Comparison of ENCODE assay signal across 13 mouse cellular contexts in genomic region chr12:100260151-100260550, GRCm38 (mm10).
"Had no signal": no experiment of that assay in that cellular context is flagged by ENCODE, and none has a peak within 500 bp of the region (broad histone marks: within the 10 kb centered on the region; RNA-seq: fewer than 3 reads in every experiment).

No protein-coding gene starts in this region.

- H3K36me3 ChIP-seq: limb, embryonic 10.5 days; liver, embryonic 15.5 days; midbrain, embryonic 12.5 days; stomach, embryonic 15.5 days had no signal

- H3K4me3 ChIP-seq: limb, embryonic 10.5 days; liver, embryonic 15.5 days; megakaryocyte, embryonic 14.5 days; midbrain, embryonic 12.5 days; stomach, embryonic 15.5 days had no signal

- DNase-seq: kidney, postnatal 14 days; lung, adult 2 months; lung, postnatal 10 days; right cerebral cortex, postnatal 14 days; thymus, postnatal 36 days had no signal

- H3K4me2 ChIP-seq: liver, embryonic 11.5 days; liver, embryonic 15.5 days; midbrain, embryonic 12.5 days; stomach, embryonic 15.5 days had no signal

- H3K27me3 ChIP-seq: midbrain, embryonic 12.5 days; stomach, embryonic 15.5 days had no signal

- H3K9ac ChIP-seq: liver, embryonic 15.5 days; midbrain, embryonic 12.5 days; stomach, embryonic 15.5 days had no signal

- H3K4me1 ChIP-seq: limb, embryonic 10.5 days; liver, embryonic 15.5 days; midbrain, embryonic 12.5 days; stomach, embryonic 15.5 days had no signal

- H3K27ac ChIP-seq: limb, embryonic 10.5 days; liver, embryonic 15.5 days; macrophage; midbrain, embryonic 12.5 days; stomach, embryonic 15.5 days had no signal

- ATAC-seq: intestine, postnatal 0 days had no signal

- H3K9me3 ChIP-seq: limb, embryonic 10.5 days; liver, embryonic 15.5 days; megakaryocyte, embryonic 14.5 days; midbrain, embryonic 12.5 days; stomach, embryonic 15.5 days had no signal
